Mouse (Mus musculus) spleen, adult 2 months (tissue): ENCODE measurements around the gene Prelid1. TPM values are rescaled to one million over a fixed set of nuclear protein-coding genes. Genes with fewer than 3 reads are reported as not detected.
A peak's percentile ranks its signal among the peaks of the same experiment; 100 is the strongest.

Source experiments
- DNase-seq, 2 experiments: peaks; one replicate each; pipeline versions ENCODE4 v3.0.0 to v3.0.0-alpha.2; 2012 to 2021; ENCODE audit warnings: low spot score in 2 of 2, low read depth in 1 of 2
- H3K27ac ChIP-seq: fragments of 200-500 bp; 2 replicates; pipeline ENCODE4 v1.5.1; 2012; ENCODE audit warnings: low read length, inconsistent platforms; ENCODE audit not compliant: insufficient read depth
- H3K27me3 ChIP-seq: fragments of 200-500 bp; 2 replicates; pipeline ENCODE4 v1.6.1; 2012; ENCODE audit warnings: mild to moderate bottlenecking, moderate library complexity, low read length, inconsistent platforms; ENCODE audit not compliant: control insufficient read depth, insufficient read depth
- H3K36me3 ChIP-seq: fragments of 200-500 bp; 2 replicates; pipeline ENCODE4 v1.6.1; 2012; ENCODE audit warnings: mild to moderate bottlenecking, low read length, inconsistent platforms; ENCODE audit not compliant: control insufficient read depth, insufficient read depth
- H3K4me1 ChIP-seq: fragments of 200-500 bp; 2 replicates; pipeline ENCODE4 v1.6.1; 2011; ENCODE audit warnings: inconsistent platforms; ENCODE audit not compliant: control insufficient read depth, insufficient read depth, insufficient read length
- H3K4me3 ChIP-seq: fragments of 200-500 bp; 2 replicates; pipeline ENCODE4 v1.5.1; 2011; ENCODE audit warnings: mild to moderate bottlenecking, inconsistent platforms; ENCODE audit not compliant: insufficient read depth, insufficient read length; ENCODE audit errors: extremely low read depth
- CTCF ChIP-seq: fragments of 200-500 bp; IDR thresholded peaks from 2 replicates; pipeline ENCODE4 v1.5.1; 2011; ENCODE audit warnings: mild to moderate bottlenecking, inconsistent platforms; ENCODE audit not compliant: insufficient read depth, insufficient read length, insufficient replicate concordance; ENCODE audit errors: extremely low read depth
- POLR2A ChIP-seq: fragments of 200-500 bp; IDR thresholded peaks from 2 replicates; pipeline ENCODE4 v1.6.1; 2011; ENCODE audit warnings: low read depth, low read length, inconsistent platforms
- WGBS: fragments of 180-500 bp; shearing (Covaris S2); methylation state at CpG from one replicate; pipeline ENCODE4 v1.1.7; 2018; 5-methylcytosine and 5-hydroxymethylcytosine counted together
- polyA plus RNA-seq: library from polyadenylated mRNA; depleted of rRNA; stranded (reverse); fragments of >200 nt; gene quantifications from 2 replicates; pipeline ENCODE4 v1.2.3, GENCODE M21; 2012; rRNA removed

The Prelid1 gene
- 195 and 230 TPM in 2 replicates for polyA plus RNA-seq

DNA sequence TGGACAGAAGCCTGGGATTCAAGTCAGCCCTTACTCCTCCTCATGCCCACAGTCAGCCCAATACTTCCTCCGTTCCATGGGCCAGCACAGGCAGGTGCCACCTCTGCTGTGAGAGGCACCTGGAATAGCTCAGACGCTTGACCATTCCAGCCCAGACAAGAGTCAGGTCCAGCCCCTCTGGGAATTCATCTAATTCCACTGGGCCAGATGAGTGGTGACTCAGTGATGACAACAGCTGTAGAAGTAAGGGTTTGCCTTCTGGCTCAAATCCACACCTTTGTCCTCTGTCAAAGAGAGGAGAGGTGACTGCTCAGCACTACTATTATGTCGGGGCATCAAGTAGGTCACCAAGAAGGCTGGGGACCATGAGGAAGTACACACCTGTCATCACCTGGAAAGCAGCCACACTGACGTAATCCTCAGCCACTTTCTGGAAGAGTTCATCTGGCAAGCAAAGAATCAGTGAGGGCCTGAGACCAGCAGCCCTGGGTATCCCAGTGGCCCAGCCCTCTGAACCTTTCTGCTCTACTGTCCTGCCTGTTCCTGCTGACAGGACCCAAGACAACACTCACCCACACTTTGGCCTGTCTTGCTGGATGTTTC is at the start of gene Prelid1:
Gene Prelid1, plus strand, starts transcription at position 570 of the 603 bp plus-strand sequence.
- no peaks in the 10 kb centered on the region for H3K27me3 ChIP-seq
- TF ChIP-seq CTCF (no peak), POLR2A (no peak)
- peaks cover 13% of the 10 kb centered on the region; the same call in 1 of the 2 replicates for H3K36me3 ChIP-seq
- H3K27ac ChIP-seq: 0 out of 2 replicates have a peak within 1 kb of the TSS, but pooled peaks have one; percentile 9
- 92% methylated on average over 4 of the region's 4 CpGs for WGBS
- no peak for DNase-seq
- H3K4me3 ChIP-seq: peak within 1 kb of the TSS; percentile 88
- peaks cover 33% of the 10 kb centered on the region for H3K4me1 ChIP-seq

DNA sequence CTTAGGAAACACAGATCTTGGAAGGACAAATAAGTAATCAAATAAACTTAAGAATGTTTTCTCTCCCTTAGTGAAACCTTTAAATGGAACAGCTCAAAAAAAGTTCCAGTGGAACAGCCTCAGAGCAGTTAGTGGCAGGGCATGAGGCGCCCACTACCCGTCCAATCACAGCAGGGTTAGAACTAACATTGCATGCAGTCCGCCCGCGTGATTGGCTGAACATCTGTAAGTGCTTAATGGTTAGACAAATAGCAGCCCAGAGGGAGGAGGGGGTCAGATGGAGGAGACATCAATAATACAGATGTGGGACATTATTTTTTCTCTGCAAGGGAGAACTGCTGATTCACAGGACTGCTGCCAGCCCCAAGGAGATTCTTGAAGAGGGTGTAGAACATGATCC is 43.1 kb upstream of the Prelid1 start:
- TF ChIP-seq CTCF (no peak), POLR2A (no peak)
- no peaks in the 10 kb centered on the region for H3K27me3 ChIP-seq
- H3K36me3 ChIP-seq: peaks cover 29% of the 10 kb centered on the region
- no peak overlapping the region for H3K27ac ChIP-seq
- no peak overlapping the region for H3K4me3 ChIP-seq
- 94% methylated on average over 5 of the region's 5 CpGs for WGBS
- H3K4me1 ChIP-seq: no peaks in the 10 kb centered on the region
- DNase-seq: no peak

DNA sequence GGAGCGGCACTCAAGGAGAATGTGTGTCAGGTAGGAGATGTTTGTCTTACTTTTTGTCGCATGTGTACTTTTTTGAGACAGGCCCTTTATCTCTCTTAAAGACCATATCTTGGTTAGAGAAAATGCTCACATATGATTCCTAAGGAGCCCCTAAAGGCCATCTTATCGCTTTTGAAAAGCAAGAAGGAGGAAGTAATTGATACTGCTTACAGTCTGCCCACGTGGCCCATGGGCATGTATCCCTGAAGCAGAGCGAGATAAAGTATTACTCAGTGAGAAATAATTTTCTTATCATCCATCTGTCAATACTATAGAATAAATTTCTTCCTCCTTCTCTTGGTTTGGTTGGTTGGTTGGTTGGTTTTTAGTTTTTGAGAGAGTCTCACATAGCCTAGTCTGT is 42.7 kb upstream of the Prelid1 start:
- Histone ChIP-seq H3K4me3 (no peak overlapping the region), H3K36me3 (peaks cover 31% of the 10 kb centered on the region), H3K27ac (no peak overlapping the region), H3K4me1 (no peaks in the 10 kb centered on the region), H3K27me3 (no peaks in the 10 kb centered on the region)
- TF ChIP-seq CTCF: no peak
- no peak for TF ChIP-seq POLR2A
- WGBS: 85% methylated on average over 5 of the region's 5 CpGs
- no peak for DNase-seq

DNA sequence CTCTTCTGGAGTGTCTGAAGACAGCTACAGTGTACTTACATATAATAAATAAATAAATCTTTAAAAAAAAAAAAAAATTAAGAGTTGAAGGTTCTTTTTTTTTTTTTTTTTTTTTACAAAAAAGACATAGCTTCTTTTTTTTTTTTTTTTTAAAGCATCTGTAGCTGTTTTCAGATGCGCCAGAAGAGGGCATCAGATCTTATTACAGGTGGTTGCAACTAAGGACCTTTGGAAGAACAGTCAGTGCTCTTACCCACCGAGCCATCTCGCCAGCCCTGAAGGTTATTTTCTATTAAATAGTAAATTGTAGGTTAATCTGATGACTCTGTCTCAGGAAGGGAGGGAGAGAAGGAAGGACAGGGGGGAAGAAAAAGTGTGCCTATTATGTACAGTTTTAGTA is 31.4 kb upstream of the Prelid1 start:
- Histone ChIP-seq H3K27ac (no peak overlapping the region), H3K4me3 (no peak overlapping the region), H3K4me1 (no peaks in the 10 kb centered on the region), H3K36me3 (peaks cover 30% of the 10 kb centered on the region), H3K27me3 (no peaks in the 10 kb centered on the region)
- peak in 1 of 2 experiments; percentile 7 for DNase-seq
- no peak for TF ChIP-seq CTCF
- TF ChIP-seq POLR2A: no peak
- WGBS: 76% methylated on average over 3 of the region's 3 CpGs

DNA sequence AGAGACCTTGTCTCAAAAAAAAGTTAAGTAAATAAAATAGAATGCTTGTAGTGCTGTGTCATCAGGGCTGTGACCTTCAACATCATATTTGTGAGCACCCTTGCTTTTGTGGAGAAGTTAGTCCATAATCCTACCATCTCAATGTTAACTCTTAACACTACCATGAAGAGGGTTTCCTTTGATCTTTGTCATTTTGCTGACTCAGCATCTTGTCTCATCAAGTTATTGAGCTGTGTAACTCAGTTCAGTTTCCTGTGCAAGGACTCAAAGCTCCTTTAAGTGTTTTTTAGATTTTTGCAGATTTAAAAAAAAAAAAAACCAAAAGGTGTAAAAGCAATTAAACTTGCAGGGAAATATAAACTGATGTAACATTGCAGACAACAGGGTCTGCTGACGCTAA is 23.5 kb upstream of the Prelid1 start:
- Histone ChIP-seq H3K4me1 (no peaks in the 10 kb centered on the region), H3K4me3 (no peak overlapping the region), H3K36me3 (peaks cover 39% of the 10 kb centered on the region), H3K27ac (no peak overlapping the region), H3K27me3 (no peaks in the 10 kb centered on the region)
- no peak for TF ChIP-seq CTCF
- TF ChIP-seq POLR2A: no peak
- WGBS: 98% methylated on average over 1 of the region's 1 CpGs
- DNase-seq: no peak

DNA sequence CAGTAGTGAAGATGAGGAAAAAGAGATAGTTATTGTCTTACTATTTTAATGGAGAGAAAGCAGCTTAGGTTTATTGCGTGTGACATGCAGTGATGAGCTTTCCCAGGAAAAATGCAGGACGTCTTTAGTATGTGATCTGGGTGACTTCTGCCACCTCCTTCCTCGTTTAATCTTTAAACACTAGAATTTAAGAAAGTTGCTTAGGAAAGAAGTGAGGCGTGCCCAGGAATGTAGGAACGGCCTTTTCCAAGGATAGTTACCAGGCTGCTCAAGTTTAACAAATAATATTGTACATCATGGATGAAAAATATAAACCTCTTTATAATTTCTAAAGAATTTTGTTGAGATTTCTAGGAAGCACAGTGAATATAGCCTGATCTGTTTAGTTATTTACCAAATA is 19.4 kb upstream of the Prelid1 start:
- no peaks in the 10 kb centered on the region for H3K27me3 ChIP-seq
- DNase-seq: no peak
- no peak overlapping the region for H3K4me3 ChIP-seq
- H3K4me1 ChIP-seq: no peaks in the 10 kb centered on the region
- TF ChIP-seq CTCF (no peak), POLR2A (no peak)
- WGBS: 95% methylated on average over 5 of the region's 5 CpGs
- H3K27ac ChIP-seq: no peak overlapping the region
- H3K36me3 ChIP-seq: peaks cover 37% of the 10 kb centered on the region

DNA sequence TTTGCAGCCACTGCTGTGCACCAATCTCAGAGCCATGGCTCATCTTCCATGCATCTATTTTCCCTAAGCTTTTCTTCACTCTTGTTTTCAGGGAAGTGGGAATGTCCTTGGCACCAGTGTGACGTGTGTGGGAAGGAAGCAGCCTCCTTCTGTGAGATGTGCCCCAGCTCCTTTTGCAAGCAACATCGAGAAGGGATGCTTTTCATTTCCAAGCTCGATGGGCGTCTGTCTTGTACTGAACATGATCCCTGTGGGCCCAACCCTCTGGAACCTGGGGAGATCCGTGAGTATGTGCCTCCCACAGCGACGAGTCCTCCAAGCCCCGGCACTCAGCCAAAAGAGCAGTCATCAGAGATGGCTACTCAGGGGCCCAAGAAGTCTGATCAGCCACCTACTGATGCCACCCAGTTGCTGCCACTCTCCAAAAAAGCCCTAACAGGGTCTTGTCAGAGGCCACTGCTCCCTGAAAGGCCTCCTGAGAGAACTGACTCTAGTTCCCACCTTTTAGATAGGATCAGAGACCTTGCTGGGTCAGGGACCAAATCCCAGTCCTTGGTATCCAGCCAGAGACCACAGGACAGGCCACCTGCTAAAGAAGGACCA is 8.2 kb upstream of the Prelid1 start:
- no peak for DNase-seq
- Histone ChIP-seq H3K27ac (no peak overlapping the region), H3K36me3 (peaks cover 55% of the 10 kb centered on the region), H3K27me3 (no peaks in the 10 kb centered on the region), H3K4me1 (no peaks in the 10 kb centered on the region), H3K4me3 (no peak overlapping the region)
- WGBS: 89% methylated on average over 8 of the region's 8 CpGs
- no peak for TF ChIP-seq CTCF
- no peak for TF ChIP-seq POLR2A
